Mouse (Mus musculus): ENCODE measurements around the gene Spns3. TPM values are rescaled to one million over a fixed set of nuclear protein-coding genes. Genes with fewer than 3 reads are reported as not detected.

Spns3 gene
- total RNA-seq, 2 experiments from 2014 or later: 0.16 TPM; not detected in 1

GRCm38 (mm10) chr11:72465978-72466693 is 84.2 kb downstream of the Spns3 start:
- no peak for DNase-seq
- intact Hi-C loops (cut with DNase I): no loop called here

DNA sequence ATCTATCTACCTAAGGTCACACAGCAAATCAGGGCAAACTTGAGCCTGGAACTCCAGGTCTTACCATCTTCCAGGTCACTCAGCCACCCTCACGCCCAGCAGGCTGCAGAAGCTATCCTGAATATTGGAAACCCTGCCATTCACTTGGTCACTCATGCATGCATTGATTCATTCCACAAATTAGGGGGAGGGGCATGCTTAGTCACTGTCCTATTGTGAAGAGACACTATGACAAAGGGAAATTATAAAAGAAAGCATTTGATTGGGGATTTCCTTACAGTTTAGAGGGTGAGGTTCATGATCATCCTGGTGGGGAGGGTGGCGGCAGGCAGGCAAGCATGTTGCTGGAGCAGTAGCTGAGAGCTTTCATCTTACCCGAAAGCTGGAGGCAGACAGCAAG is 85.5 kb downstream of the Spns3 start:
- no peak for DNase-seq
- intact Hi-C loops (cut with DNase I): no loop called here

GRCm38 (mm10) chr11:72461500-72461981 is 88.8 kb downstream of the Spns3 start:
- no peak for DNase-seq
- intact Hi-C loops (cut with DNase I): no loop called here

- intact Hi-C loops (cut with DNase I): loop anchor here (2.0 kb wide), 1 partner anchor 30 kb away; the partner anchor contains the start of gene Spns2
- DNase-seq: no peak
Measured at GRCm38 (mm10) chr11:72458502-72458901, 91.8 kb downstream of the Spns3 start.

DNA sequence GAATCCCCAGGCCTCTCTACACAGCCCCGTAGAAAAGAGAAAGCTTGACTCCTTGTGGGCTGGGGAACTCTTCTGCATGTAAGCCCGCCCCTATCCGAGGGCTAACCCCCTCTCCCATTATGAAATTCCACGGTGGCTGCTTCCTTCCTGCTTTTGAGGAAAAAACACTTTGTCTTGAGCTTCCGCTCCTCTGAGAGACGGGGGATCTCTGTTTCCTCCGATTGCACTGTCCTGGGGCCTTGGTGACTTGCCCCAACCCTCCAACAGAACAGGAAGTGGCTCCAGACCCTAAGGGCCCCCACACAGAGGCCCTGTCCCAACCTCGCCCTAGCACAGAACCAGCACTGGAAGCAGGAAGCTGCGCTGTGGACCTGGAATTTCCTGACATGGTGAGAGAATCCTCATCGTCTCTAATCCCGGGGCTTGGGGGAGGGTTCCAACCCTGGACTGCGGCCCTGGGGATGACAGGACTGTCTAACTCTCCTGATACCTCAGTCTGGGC is 92.3 kb downstream of the Spns3 start:
- intact Hi-C loops (cut with DNase I): loop anchor here (2.0 kb wide), 1 partner anchor 31 kb away; the partner anchor contains the start of gene Spns2
- peak; percentile 51 to 52 for DNase-seq

DNA sequence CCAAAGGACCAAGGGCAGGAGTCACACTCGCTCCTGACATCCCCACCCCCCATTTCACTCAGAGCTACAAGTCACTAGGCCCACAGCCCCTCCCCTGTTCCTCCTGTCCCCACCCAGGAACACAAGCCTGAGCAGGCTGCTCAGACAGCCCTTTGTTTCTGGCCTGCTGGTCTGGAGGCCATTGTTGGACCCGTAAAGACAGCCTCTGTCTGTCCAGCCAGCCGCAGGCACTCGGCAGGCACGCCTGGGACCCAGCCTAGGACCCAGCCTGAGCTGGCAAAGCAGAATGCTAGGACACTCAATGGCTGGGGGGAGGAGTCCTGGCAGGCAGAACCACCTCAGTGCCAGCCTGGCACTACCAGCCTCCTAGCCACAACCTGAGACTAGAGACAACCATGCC is 94.6 kb downstream of the Spns3 start:
- no peak for DNase-seq
- intact Hi-C loops (cut with DNase I): no loop called here

DNA sequence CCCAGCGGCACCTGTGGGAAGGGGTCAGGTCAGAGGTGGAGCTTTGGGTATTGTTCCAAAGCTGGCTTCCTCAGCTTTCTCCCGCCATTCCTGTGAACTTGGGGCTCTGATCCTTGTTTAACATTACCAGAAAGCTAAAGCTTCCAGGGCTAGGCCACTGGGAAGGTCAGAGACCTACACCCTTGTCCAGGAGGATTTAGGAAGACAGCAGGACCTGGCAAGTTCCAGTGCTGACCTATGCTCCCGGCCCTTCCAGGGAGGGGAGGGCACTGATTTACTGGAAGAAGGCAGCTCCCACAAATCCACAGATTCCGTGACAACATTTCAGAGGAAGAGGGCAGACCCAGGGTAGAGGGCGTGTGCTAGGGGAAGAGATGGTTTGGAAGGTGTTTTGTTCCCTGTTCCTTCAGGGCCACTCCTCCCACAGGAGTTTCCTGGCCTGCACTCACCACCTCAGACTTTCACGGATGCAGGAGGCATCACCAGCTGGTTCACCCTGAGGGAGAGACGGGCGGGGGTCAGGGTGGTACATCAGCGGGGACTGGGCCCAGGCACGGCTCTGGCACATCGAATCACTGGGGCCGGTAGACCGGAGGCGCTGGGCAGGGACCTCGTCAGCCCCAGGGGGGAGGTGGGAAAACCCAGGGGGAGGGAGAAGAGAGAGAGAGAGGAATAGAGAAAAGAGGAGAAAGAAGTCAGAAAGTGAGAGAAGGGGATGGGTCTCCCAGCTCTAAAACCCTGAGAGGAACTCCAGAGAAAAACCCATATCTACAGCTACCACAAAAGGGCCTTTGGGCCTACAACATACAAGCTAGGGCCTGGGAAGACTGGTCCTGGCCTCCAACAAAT is 97.0 kb downstream of the Spns3 start:
- no peak for DNase-seq
- intact Hi-C loops (cut with DNase I): no loop called here

- intact Hi-C loops (cut with DNase I): no loop called here
- DNase-seq: no peak
Measured at GRCm38 (mm10) chr11:72452140-72452665, 98.1 kb downstream of the Spns3 start.

DNA sequence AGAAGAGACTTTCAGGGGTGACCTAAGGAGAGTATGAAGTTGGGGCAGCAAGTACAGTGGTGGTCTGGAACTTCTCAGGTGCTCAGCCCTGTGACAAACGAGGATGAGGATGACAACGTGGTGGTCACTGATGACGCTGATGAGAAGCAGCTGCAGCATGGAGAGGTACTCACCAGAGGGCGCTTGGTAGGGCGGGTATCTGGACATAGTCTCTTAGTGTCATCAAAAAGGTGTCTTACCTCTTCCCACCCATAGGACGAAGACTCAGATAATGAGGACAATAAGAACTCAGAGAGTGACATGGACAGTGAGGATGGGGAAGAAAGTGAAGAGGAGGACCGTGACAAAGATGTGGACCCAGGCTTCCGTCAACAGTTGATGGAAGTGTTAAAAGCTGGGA is 102.8 kb downstream of the Spns3 start:
- no peak for DNase-seq
- intact Hi-C loops (cut with DNase I): loop anchor here (10.0 kb wide), 1 partner anchor 277 kb away; no protein-coding TSS in a partner anchor

- DNase-seq: peak in 1 of 2 experiments; percentile 56
- intact Hi-C loops (cut with DNase I): loop anchor here (10.0 kb wide), 1 partner anchor 278 kb away; no protein-coding TSS in a partner anchor
Measured at GRCm38 (mm10) chr11:72446311-72447105, 103.8 kb downstream of the Spns3 start.

Other genes with a start within 250 kb of the Spns3 start
- 10 to 100 TPM; 11.2 to 18.1 TPM for gene Xaf1, start 248.9 kb downstream of the Spns3 start, total RNA-seq (2021)
- gene Fbxo39, start 236.1 kb downstream of the Spns3 start, total RNA-seq (2021): not detected
- not detected for gene Tekt1, start 188.1 kb downstream of the Spns3 start, total RNA-seq (2021)
- 10 to 100 TPM; 18.2 to 19.5 TPM for gene Smtnl2, start 138.8 kb downstream of the Spns3 start, total RNA-seq (2021)
- not detected for gene Ggt6, start 115.0 kb downstream of the Spns3 start, total RNA-seq (2021)
- gene Mybbp1a, start 109.2 kb downstream of the Spns3 start, total RNA-seq (2021): 10 to 100 TPM; 45.9 to 46.8 TPM
- gene Spns2, start 60.6 kb downstream of the Spns3 start, total RNA-seq (2021): 10 to 100 TPM in 1 of 2 experiments, 1 to 10 TPM in 1; 9.7 to 11.0 TPM
- gene Ube2g1, start 56.8 kb upstream of the Spns3 start, total RNA-seq (2021): 10 to 100 TPM; 63.0 to 65.3 TPM
- gene Ankfy1, start 139.5 kb upstream of the Spns3 start, total RNA-seq (2021): 10 to 100 TPM; 16.8 to 19.1 TPM
- gene Cyb5d2, start 245.6 kb upstream of the Spns3 start, total RNA-seq (2021): 10 to 100 TPM; 19.2 to 19.5 TPM
- gene Zzef1, start 245.7 kb upstream of the Spns3 start, total RNA-seq (2021): 10 to 100 TPM; 21.3 to 22.9 TPM